8 mouse cellular contexts compared by ENCODE assay signal in the genomic region with DNA sequence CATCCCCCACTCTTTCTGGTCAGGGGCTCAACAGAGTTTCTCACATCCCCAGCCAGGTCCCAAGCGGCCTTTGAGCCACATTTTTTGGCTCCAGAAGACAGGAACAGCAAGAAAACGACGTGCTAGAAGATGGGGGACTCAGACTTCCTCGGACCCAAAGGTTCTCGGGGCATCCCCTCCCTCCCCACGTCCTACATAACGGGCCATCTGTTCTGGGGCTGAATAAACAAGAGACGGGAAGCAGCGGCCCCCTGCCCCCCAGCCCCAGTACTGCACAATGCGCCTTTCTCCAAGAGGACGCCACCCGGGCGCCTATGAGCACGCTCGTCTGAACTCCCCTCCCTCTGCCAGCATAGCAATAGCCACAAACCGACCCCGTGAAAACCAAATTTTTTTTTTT. TPM values are rescaled to one million over a fixed set of nuclear protein-coding genes. Genes with fewer than 3 reads are reported as not detected.
DNase-seq lines count a peak whose midpoint lies in the region; ATAC-seq and TF ChIP-seq lines count a peak whose summit lies in the region.

A gene (minus strand): TSS at position 76 of the 400 bp plus-strand sequence.

- peak within 1 kb of the TSS; percentile 54 for H3K9ac ChIP-seq in embryonic facial prominence, embryonic 14.5 days (ENCODE audit: low read depth, low read length)
- peak within 1 kb of the TSS; percentile 50; the same call in 1 of the 2 replicates for H3K9ac ChIP-seq in intestine, embryonic 15.5 days
- peak within 1 kb of the TSS; percentile 71 for H3K9ac ChIP-seq in stomach, embryonic 16.5 days (ENCODE audit: low read length)

- WGBS in embryonic facial prominence, embryonic 14.5 days = 2% methylated on average over 16 of the region's 17 CpGs
- 2% methylated on average over 17 of the region's 17 CpGs for WGBS in intestine, embryonic 15.5 days
- 2% methylated on average over 17 of the region's 17 CpGs for whole genome bisulfite sequencing in stomach, embryonic 16.5 days

- no peak within 1 kb of the TSS for H3K27ac ChIP-seq in bone marrow macrophage, adult 2 months (ENCODE audit: insufficient read depth, low read depth, low read length)
- H3K27ac ChIP-seq in embryonic facial prominence, embryonic 14.5 days (replicated peaks; ENCODE audit: low read depth, low read length) = peak within 1 kb of the TSS; percentile 58
- H3K27ac ChIP-seq in intestine, embryonic 15.5 days = 0 out of 2 replicates have a peak within 1 kb of the TSS, but pooled peaks have one; percentile 17
- no peak within 1 kb of the TSS for H3K27ac ChIP-seq in stomach, embryonic 16.5 days (ENCODE audit: low read length)

- H3K36me3 ChIP-seq in embryonic facial prominence, embryonic 14.5 days (ENCODE audit: control insufficient read depth, insufficient read depth, low read length) = no peaks in the 10 kb centered on the region
- no peaks in the 10 kb centered on the region for H3K36me3 ChIP-seq in intestine, embryonic 15.5 days
- no peaks in the 10 kb centered on the region for H3K36me3 ChIP-seq in megakaryocyte, embryonic 14.5 days (replicated peaks; ENCODE audit: low read length)
- H3K36me3 ChIP-seq in stomach, embryonic 16.5 days (ENCODE audit: control insufficient read depth, insufficient read depth, low read length) = no peaks in the 10 kb centered on the region

- TF ChIP-seq POLR2A in bone marrow macrophage, adult 2 months (IDR thresholded peaks at IDR 0.05; ENCODE audit: borderline replicate concordance, low read depth, low read length) = no peak

- H3K4me3 ChIP-seq in bone marrow macrophage, adult 2 months (ENCODE audit: insufficient read depth, low read length) = peak within 1 kb of the TSS; percentile 57
- H3K4me3 ChIP-seq in embryonic facial prominence, embryonic 14.5 days (ENCODE audit: low read depth, low read length) = peak within 1 kb of the TSS; percentile 42
- H3K4me3 ChIP-seq in intestine, embryonic 15.5 days (replicated peaks) = peak within 1 kb of the TSS; percentile 52
- peak within 1 kb of the TSS; percentile 91 for H3K4me3 ChIP-seq in megakaryocyte, embryonic 14.5 days (replicated peaks)
- H3K4me3 ChIP-seq in stomach, embryonic 16.5 days (replicated peaks; ENCODE audit: low read length) = peak within 1 kb of the TSS; percentile 58

- H3K4me1 ChIP-seq in bone marrow macrophage, adult 2 months (ENCODE audit: control insufficient read depth, insufficient read depth, low read length) = peaks cover 2% of the 10 kb centered on the region
- peaks cover 15% of the 10 kb centered on the region for H3K4me1 ChIP-seq in embryonic facial prominence, embryonic 14.5 days (ENCODE audit: control insufficient read depth, insufficient read depth, low read length)
- peaks cover 10% of the 10 kb centered on the region for H3K4me1 ChIP-seq in intestine, embryonic 15.5 days (replicated peaks)
- H3K4me1 ChIP-seq in megakaryocyte, embryonic 14.5 days = peaks cover 29% of the 10 kb centered on the region
- H3K4me1 ChIP-seq in stomach, embryonic 16.5 days (ENCODE audit: control insufficient read depth, insufficient read depth, low read length) = peaks cover 6% of the 10 kb centered on the region

- peak; percentile 46 for DNase-seq in kidney, postnatal 10 days
- DNase-seq in kidney, postnatal 25 days = no peak
- DNase-seq in embryonic facial prominence, embryonic 14.5 days (ENCODE audit: low spot score) = peak; percentile 79
- no peak for DNase-seq in adrenal gland, postnatal 10 days

- H3K9me3 ChIP-seq in embryonic facial prominence, embryonic 14.5 days (ENCODE audit: control insufficient read depth, low read length) = no peaks in the 10 kb centered on the region
- no peaks in the 10 kb centered on the region for H3K9me3 ChIP-seq in intestine, embryonic 15.5 days
- H3K9me3 ChIP-seq in megakaryocyte, embryonic 14.5 days = peaks cover 22% of the 10 kb centered on the region
- H3K9me3 ChIP-seq in stomach, embryonic 16.5 days (replicated peaks; ENCODE audit: control insufficient read depth, low read length) = no peaks in the 10 kb centered on the region

- TF ChIP-seq CTCF in bone marrow macrophage, adult 2 months (IDR thresholded peaks at IDR 0.05; ENCODE audit: low read depth, low read length) = no peak

- peak; percentile 76 for ATAC-seq in embryonic facial prominence, embryonic 14.5 days (ENCODE audit: low read depth)
- ATAC-seq in intestine, embryonic 15.5 days = peak; percentile 57; the same call in 1 of the 2 replicates
- peak; percentile 60; the same call in 1 of the 2 replicates for ATAC-seq in stomach, embryonic 16.5 days (ENCODE audit: insufficient read depth, low FRiP score)

- H3K4me2 ChIP-seq in embryonic facial prominence, embryonic 14.5 days (ENCODE audit: low read depth, low read length) = peak within 1 kb of the TSS; percentile 62
- peak within 1 kb of the TSS; percentile 92 for H3K4me2 ChIP-seq in intestine, embryonic 15.5 days (replicated peaks)
- H3K4me2 ChIP-seq in stomach, embryonic 16.5 days (ENCODE audit: low read depth, low read length) = peak within 1 kb of the TSS; percentile 80

- peaks cover 16% of the 10 kb centered on the region for H3K27me3 ChIP-seq in embryonic facial prominence, embryonic 14.5 days (replicated peaks; ENCODE audit: control insufficient read depth, insufficient read depth, low read length)
- H3K27me3 ChIP-seq in intestine, embryonic 15.5 days (replicated peaks) = peaks cover 12% of the 10 kb centered on the region
- H3K27me3 ChIP-seq in megakaryocyte, embryonic 14.5 days (replicated peaks) = peaks cover 81% of the 10 kb centered on the region
- peaks cover 11% of the 10 kb centered on the region; the same call in 1 of the 2 replicates for H3K27me3 ChIP-seq in stomach, embryonic 16.5 days (ENCODE audit: control insufficient read depth, insufficient read depth, low read length)

RNA-seq across cellular contexts. Expression of the gene that starts here (rescaled TPM):
- 2.1 and 2.3 TPM in 2 replicates for polyA plus RNA-seq in bone marrow macrophage, adult 2 months (2012; ENCODE audit: insufficient read depth, insufficient read length, missing spikeins)
- polyA plus RNA-seq in embryonic facial prominence, embryonic 14.5 days (2014; fragmentation: Nextera tagmentation; extraction: Ambion mirVana) = 1.3 and 2.1 TPM in 2 replicates
- 2.1 and 2.8 TPM in 2 replicates for polyA plus RNA-seq in intestine, embryonic 15.5 days (2015; fragmentation: Nextera tagmentation; extraction: Ambion mirVana)
- polyA plus RNA-seq in megakaryocyte, embryonic 14.5 days (2012; ENCODE audit: insufficient read depth, low replicate concordance) = 10.8 and 19.1 TPM in 2 replicates
- 35.5 and 46.1 TPM in 2 replicates for polyA plus RNA-seq in stomach, embryonic 16.5 days (2015; fragmentation: Nextera tagmentation; extraction: Ambion mirVana)
- 10 to 100 TPM in 1 of 2 experiments, 1 to 10 TPM in 1; 9.1 to 13.2 TPM for total RNA-seq in adrenal gland, postnatal 10 days (2021)

Comparison
In these comparisons a context has a peak if more than half of its experiments do, and no peak if none do; other contexts are left out.
1. DNase-seq: peak in kidney, postnatal 10 days (single experiment) and embryonic facial prominence, embryonic 14.5 days (single experiment); none in kidney, postnatal 25 days (0 of 2) and adrenal gland, postnatal 10 days (single experiment).
2. H3K27ac ChIP-seq: peak in embryonic facial prominence, embryonic 14.5 days (single experiment) and intestine, embryonic 15.5 days (single experiment); none in bone marrow macrophage, adult 2 months (single experiment) and stomach, embryonic 16.5 days (single experiment).
3. Peak in every context shown above with its lines, with median percentiles within 50 percentile points of each other: H3K4me3 ChIP-seq, ATAC-seq, H3K4me2 ChIP-seq and H3K9ac ChIP-seq.